ENCODE assay signal across 9 mouse cellular contexts in the genomic region with DNA sequence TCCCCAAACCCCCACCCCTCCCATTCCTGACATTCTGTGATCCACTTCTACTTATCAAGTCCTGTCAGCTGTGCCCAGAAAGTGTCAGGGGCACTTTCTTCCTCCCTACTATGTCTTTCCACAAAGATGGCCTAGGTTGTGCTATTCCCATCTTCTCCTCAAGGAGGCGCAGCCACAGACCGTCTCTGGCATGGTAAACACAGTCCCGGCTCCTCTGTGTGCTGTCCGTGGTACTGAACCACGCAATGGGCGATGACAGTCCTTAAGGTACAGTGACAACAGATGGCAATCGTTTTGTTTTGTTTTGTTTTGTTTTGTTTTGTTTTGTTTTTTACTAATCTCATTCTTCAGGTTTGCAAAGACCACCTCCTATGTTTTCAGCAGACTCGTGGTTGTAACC.
DNase-seq lines count a peak whose midpoint lies in the region; TF ChIP-seq lines count a peak whose summit lies in the region.
"Had no signal": no experiment of that assay in that cellular context is flagged by ENCODE, and none has a peak within 500 bp of the region (broad histone marks: within the 10 kb centered on the region; RNA-seq: fewer than 3 reads in every experiment).

No protein-coding gene starts in this region.

- H3K4me1 ChIP-seq in embryonic fibroblast, embryonic 13.5 days (ENCODE audit: control insufficient read depth, insufficient read depth, low read length): no peaks in the 10 kb centered on the region
- no peaks in the 10 kb centered on the region for H3K4me1 ChIP-seq in lung, adult 2 months (ENCODE audit: control insufficient read depth, insufficient read depth, low read length)
- H3K4me1 ChIP-seq: embryonic facial prominence, embryonic 13.5 days had no signal

- 6% methylated on average over 8 of the region's 8 CpGs for WGBS in lung, adult 2 months

- TF ChIP-seq POLR2A in embryonic fibroblast, embryonic 13.5 days (IDR thresholded peaks at IDR 0.05; ENCODE audit: low read depth, low read length): no peak
- no peak for TF ChIP-seq POLR2A in lung, adult 2 months (IDR thresholded peaks at IDR 0.05; ENCODE audit: borderline replicate concordance, extremely low read depth, low read depth, low read length)

- no peak overlapping the region for H3K4me3 ChIP-seq in embryonic fibroblast, embryonic 13.5 days (ENCODE audit: insufficient read depth, low read length)
- no peak overlapping the region for H3K4me3 ChIP-seq in lung, adult 2 months (replicated peaks; ENCODE audit: extremely low read depth, low read depth, low read length)
- H3K4me3 ChIP-seq: embryonic facial prominence, embryonic 13.5 days had no signal

- H3K27ac ChIP-seq in embryonic fibroblast, embryonic 13.5 days (ENCODE audit: insufficient read depth, low read length): no peak overlapping the region
- H3K27ac ChIP-seq: embryonic facial prominence, embryonic 13.5 days had no signal

- peak; percentile 49 for DNase-seq in layer of hippocampus, adult 11-12 months (ENCODE audit: low spot score)
- no peak for DNase-seq in layer of hippocampus, adult 9-10 months (ENCODE audit: low spot score)
- peak; percentile 90 for DNase-seq in adrenal gland, postnatal 14 days
- peak; percentile 66 for DNase-seq in kidney, adult 18-20 months
- peak; percentile 46 for DNase-seq in lung, adult 2 months
- DNase-seq in right cerebral cortex, postnatal 10 days (ENCODE audit: low spot score in 2 of 2): peak; percentile 50 to 73
- peak; percentile 67 for DNase-seq in urinary bladder, postnatal 25 days (ENCODE audit: low spot score)

- TF ChIP-seq CTCF in embryonic fibroblast, embryonic 13.5 days (IDR thresholded peaks at IDR 0.05; ENCODE audit: borderline replicate concordance, insufficient read depth, low read length): peak; percentile 74; the same call in 1 of the 2 replicates
- peak; percentile 75 for TF ChIP-seq CTCF in lung, adult 2 months (IDR thresholded peaks at IDR 0.05; ENCODE audit: insufficient read depth, low read length)
